Mouse (Mus musculus): ENCODE measurements around the gene Nosip. TPM values are rescaled to one million over a fixed set of nuclear protein-coding genes. Genes with fewer than 3 reads are reported as not detected.
"Not testable (repeated sequence)": the region's sequence is repeated elsewhere in the genome, so short reads cannot be mapped to it uniquely, and the experiment has no call there.

Nosip gene
- polyA plus RNA-seq, 1 experiment from 2014 or later = 31.5 TPM

DNA sequence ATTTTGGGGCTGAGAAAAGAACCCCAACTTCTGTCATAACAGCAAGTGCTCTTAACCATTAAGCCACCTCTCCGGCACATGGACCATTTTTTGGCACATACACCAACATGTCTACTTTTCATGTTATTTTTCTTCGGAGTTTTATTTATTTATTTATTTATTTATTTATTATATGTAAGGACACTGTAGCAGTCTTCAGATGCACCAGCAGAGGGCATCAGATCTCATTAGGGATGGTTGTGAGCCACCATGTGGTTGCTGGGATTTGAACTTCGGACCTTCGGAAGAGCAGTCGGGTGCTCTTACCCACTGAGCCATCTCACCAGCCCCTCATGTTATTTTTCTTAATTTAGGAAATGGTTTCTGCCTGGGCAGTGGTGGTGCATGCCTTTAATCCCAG lies 38.5 kb upstream of the Nosip start:
- H3K4me2 ChIP-seq; H3K27ac ChIP-seq; ATAC-seq (ENCODE audit: low read depth); DNase-seq; H3K4me3 ChIP-seq (replicated peaks); H3K9me3 ChIP-seq (replicated peaks); H3K9ac ChIP-seq: not testable (repeated sequence)
- H3K4me1 ChIP-seq (replicated peaks) = peaks cover 27% of the 10 kb centered on the region
- peaks cover 15% of the 10 kb centered on the region for H3K36me3 ChIP-seq
- WGBS (ENCODE audit: insufficient replicate concordance) = 59% methylated on average over 5 of the region's 5 CpGs
- H3K27me3 ChIP-seq = peaks cover 25% of the 10 kb centered on the region

DNA sequence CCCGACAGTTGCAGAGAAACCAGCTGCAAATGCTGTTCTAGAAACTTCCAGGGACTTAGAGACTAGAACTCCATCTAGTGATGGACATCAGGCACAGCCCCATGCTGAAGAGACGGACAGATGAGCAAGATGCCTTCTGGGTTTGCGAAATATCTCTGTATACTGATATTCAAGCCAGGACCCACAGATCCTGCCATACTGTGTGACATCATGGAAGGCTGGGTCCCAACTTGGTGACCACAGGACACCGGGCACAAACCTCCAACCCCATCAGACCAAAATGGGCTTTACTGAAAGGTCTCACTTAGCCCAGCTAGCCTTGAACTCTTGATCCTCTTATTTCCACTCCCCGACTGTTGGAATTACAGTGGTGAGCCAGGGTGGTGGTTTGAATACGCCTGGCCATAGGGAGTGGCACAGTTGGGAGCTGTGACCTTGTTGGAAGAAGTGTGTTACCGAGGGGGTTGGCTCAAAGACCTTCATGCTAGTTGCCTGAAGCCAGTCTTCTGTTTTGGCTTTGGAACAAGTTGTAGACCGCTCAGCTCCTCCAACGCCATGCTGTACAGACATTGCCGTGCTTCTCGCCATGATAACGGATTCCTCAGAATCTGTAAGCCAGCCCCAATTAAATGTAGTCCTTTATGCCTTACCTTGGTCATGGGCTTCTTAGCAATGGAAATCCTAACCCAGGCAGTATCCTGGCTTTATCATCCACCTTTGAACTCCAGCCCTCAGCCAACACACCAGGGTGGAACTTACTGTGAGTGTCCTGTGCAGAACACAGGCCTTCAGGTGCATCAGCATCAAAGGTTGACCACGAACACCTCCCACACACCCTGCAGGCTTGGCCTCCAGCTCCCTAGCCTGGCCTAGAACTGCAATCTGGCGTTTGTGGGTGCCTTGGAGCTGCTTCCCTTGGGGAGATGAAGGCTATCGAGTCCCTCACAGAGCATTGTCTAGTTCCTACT lies 37.7 kb upstream of the Nosip start:
- no peak overlapping the region for H3K9ac ChIP-seq
- peaks cover 17% of the 10 kb centered on the region for H3K27me3 ChIP-seq
- no peak overlapping the region for H3K27ac ChIP-seq
- H3K9me3 ChIP-seq (replicated peaks) = no peaks in the 10 kb centered on the region
- ATAC-seq (ENCODE audit: low read depth) (no peak), DNase-seq (no peak)
- WGBS (ENCODE audit: insufficient replicate concordance) = 67% methylated on average over 15 of the region's 15 CpGs
- peaks cover 23% of the 10 kb centered on the region for H3K36me3 ChIP-seq
- no peak overlapping the region for H3K4me2 ChIP-seq
- H3K4me3 ChIP-seq (replicated peaks) = no peak overlapping the region
- peaks cover 18% of the 10 kb centered on the region for H3K4me1 ChIP-seq (replicated peaks)

DNA sequence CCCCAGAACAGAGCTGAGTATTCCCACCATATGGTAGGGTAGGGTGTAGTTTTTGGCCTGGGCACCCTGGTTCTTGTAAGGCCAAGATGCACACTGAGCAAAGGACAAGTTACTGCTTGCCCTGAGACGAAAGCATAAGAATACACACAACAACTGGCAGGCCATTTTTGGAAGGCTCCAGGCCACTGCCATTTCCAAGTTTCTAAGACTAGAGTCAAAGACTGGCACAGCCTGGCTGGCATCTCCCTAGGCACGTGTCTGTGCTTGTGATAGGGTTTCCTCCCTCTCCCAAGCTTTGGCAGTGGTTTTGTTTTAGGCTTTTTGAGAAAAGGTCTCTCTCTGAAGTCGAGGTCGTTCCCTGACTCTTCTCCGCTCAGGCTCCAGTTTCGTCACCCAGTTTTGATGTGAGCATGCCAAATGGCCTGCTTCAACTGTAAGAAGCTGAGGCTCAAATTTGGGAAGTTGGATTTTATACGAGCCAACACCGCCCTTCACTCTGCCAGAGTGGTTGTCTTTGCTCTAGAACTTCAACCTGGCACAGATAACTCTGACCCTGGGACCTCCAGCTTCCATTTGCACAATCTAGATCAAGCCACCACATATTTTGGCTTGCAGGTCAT lies 36.5 kb upstream of the Nosip start:
- Histone ChIP-seq H3K4me1 (replicated peaks) (peaks cover 18% of the 10 kb centered on the region), H3K27ac (0 out of 2 replicates have a peak overlapping the region, but pooled peaks have one; percentile 10), H3K27me3 (peaks cover 6% of the 10 kb centered on the region; the same call in 1 of the 2 replicates), H3K4me2 (no peak overlapping the region), H3K9ac (no peak overlapping the region), H3K36me3 (peaks cover 35% of the 10 kb centered on the region), H3K9me3 (replicated peaks) (no peaks in the 10 kb centered on the region), H3K4me3 (replicated peaks) (no peak overlapping the region)
- ATAC-seq (ENCODE audit: low read depth) (no peak), DNase-seq (no peak)
- 57% methylated on average over 8 of the region's 8 CpGs for whole genome bisulfite sequencing (ENCODE audit: insufficient replicate concordance)

DNA sequence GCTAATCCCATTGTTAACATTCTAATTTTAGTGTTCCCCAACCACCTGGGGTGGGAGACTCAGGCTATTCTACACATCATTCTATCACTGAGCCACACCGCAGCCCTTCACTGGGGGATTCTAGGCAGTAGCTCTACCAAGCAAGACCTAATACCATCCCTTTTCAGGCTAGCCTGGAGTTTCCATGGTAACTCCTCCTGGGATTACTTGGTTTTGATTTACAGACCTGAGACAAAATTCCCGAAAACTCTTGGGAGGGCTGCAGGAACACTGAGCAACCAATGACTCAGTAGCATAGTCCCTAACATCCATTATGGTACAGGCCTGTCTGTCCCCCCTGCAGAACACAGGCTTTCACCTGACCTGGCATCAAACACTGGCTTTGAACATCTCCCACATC lies 36.0 kb upstream of the Nosip start:
- Histone ChIP-seq H3K36me3 (peaks cover 40% of the 10 kb centered on the region), H3K4me1 (replicated peaks) (peaks cover 18% of the 10 kb centered on the region), H3K9me3 (replicated peaks) (no peaks in the 10 kb centered on the region), H3K27ac (no peak overlapping the region), H3K27me3 (0 out of 2 replicates have a peak, but pooled peaks cover under 1% of the 10 kb centered on the region), H3K4me2 (no peak overlapping the region), H3K4me3 (replicated peaks) (no peak overlapping the region), H3K9ac (no peak overlapping the region)
- DNase-seq = no peak
- ATAC-seq (ENCODE audit: low read depth) = no peak
- 72% methylated on average over 2 of the region's 2 CpGs for WGBS (ENCODE audit: insufficient replicate concordance)

DNA sequence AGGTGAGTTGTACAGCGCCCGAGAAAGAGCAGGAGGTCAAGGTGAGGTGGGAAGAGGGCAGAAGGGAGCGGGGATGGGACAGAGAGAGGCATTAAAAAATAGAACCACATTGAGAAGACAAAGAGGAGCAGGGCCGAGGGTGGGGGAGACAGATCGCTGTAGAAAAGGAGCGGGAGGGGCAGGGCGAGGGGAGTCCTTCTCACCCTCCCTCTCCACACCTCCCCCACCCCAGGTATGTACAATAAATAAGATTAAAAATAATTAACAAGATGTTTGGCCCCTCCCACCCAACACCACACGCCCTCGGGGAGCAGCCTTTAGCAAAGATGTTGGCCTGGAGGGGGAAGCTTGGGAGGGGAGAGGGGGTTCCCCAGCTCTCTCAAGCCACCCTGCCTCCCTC lies 34.5 kb upstream of the Nosip start:
- no peak overlapping the region for H3K4me2 ChIP-seq
- DNase-seq (no peak), ATAC-seq (ENCODE audit: low read depth) (no peak; the same call in 1 of the 2 replicates)
- H3K36me3 ChIP-seq = peaks cover 55% of the 10 kb centered on the region
- H3K9me3 ChIP-seq (replicated peaks) = no peaks in the 10 kb centered on the region
- no peak overlapping the region for H3K9ac ChIP-seq
- no peak overlapping the region for H3K27ac ChIP-seq
- H3K4me1 ChIP-seq (replicated peaks) = peaks cover 18% of the 10 kb centered on the region
- H3K4me3 ChIP-seq (replicated peaks) = no peak overlapping the region
- 79% methylated on average over 9 of the region's 9 CpGs for WGBS (ENCODE audit: insufficient replicate concordance)
- H3K27me3 ChIP-seq = no peaks in the 10 kb centered on the region

DNA sequence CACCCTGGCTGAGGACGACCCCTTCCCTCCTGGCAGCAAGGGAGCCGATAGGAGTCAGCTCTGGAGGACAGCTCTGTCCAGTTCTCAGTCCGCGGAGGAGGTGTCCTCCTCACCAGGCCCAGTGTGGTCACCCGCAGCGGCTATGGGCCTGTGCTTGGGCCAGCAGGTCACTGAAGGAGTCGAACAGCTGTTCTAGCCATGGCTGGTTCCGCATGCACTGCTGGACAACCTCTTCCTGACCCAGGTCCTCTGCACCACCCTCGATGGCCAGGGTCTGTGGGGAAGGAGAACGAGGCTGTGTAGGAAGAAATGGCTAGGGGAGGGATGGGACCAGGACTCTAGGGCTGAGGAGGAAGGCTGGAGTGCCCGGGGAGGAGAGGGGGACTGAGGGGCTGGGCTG lies 33.9 kb upstream of the Nosip start:
- Histone ChIP-seq H3K4me3 (replicated peaks) (no peak overlapping the region), H3K27ac (no peak overlapping the region), H3K36me3 (peaks cover 61% of the 10 kb centered on the region), H3K4me2 (no peak overlapping the region), H3K9me3 (replicated peaks) (no peaks in the 10 kb centered on the region), H3K27me3 (no peaks in the 10 kb centered on the region), H3K9ac (no peak overlapping the region), H3K4me1 (replicated peaks) (peaks cover 18% of the 10 kb centered on the region)
- DNase-seq (no peak), ATAC-seq (ENCODE audit: low read depth) (no peak)
- 84% methylated on average over 11 of the region's 11 CpGs for WGBS (ENCODE audit: insufficient replicate concordance)

DNA sequence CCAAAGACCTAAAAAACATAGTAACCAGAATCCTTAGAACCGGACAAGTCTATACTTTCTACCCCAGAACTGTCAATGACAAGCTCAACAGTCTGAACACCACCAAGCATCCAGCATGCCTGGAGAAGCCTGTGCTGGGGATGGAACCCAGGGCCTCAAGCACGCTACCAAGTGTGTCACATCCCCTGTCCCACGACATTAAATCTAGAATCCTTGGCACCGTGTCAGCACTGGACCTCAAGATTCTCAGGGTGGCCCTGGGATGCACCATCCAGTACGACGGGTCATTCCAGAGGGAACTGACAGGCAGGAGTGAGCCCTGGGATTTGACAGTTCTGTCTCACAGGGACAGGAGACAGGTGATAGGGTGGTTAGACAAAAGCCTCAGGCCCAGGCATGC lies 32.2 kb upstream of the Nosip start:
- DNase-seq (no peak), ATAC-seq (ENCODE audit: low read depth) (no peak)
- H3K4me1 ChIP-seq (replicated peaks) = peaks cover 14% of the 10 kb centered on the region
- H3K36me3 ChIP-seq = peaks cover 78% of the 10 kb centered on the region
- no peak overlapping the region for H3K9ac ChIP-seq
- 81% methylated on average over 6 of the region's 6 CpGs for WGBS (ENCODE audit: insufficient replicate concordance)
- H3K27ac ChIP-seq = no peak overlapping the region
- no peak overlapping the region for H3K4me3 ChIP-seq (replicated peaks)
- H3K4me2 ChIP-seq = no peak overlapping the region
- no peaks in the 10 kb centered on the region for H3K27me3 ChIP-seq
- no peaks in the 10 kb centered on the region for H3K9me3 ChIP-seq (replicated peaks)

DNA sequence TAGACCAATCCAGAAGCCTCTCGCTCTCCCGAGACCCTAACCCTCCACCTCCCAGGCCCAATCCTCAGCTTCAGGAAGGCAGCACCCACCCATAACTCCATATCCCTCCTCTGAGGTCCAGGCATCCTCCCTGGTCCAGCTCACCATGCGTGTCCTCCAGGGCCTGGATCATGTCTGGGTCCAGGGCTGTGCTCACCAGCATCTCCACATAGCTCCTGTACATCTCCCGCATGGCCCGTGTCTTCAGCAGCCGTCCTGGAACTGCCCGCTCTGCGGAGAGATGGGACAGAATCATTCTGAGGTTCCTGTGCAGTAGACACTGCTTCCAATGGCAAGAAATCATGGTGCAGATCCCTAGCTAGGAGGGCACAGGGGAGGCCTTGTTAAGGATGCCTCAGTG lies 31.4 kb upstream of the Nosip start:
- DNase-seq = no peak
- Histone ChIP-seq H3K27ac (no peak overlapping the region), H3K36me3 (peaks cover 86% of the 10 kb centered on the region), H3K9me3 (replicated peaks) (no peaks in the 10 kb centered on the region), H3K27me3 (no peaks in the 10 kb centered on the region), H3K4me1 (replicated peaks) (peaks cover 12% of the 10 kb centered on the region), H3K9ac (no peak overlapping the region), H3K4me3 (replicated peaks) (no peak overlapping the region), H3K4me2 (no peak overlapping the region)
- ATAC-seq (ENCODE audit: low read depth) = no peak
- 86% methylated on average over 8 of the region's 8 CpGs for WGBS (ENCODE audit: insufficient replicate concordance)

DNA sequence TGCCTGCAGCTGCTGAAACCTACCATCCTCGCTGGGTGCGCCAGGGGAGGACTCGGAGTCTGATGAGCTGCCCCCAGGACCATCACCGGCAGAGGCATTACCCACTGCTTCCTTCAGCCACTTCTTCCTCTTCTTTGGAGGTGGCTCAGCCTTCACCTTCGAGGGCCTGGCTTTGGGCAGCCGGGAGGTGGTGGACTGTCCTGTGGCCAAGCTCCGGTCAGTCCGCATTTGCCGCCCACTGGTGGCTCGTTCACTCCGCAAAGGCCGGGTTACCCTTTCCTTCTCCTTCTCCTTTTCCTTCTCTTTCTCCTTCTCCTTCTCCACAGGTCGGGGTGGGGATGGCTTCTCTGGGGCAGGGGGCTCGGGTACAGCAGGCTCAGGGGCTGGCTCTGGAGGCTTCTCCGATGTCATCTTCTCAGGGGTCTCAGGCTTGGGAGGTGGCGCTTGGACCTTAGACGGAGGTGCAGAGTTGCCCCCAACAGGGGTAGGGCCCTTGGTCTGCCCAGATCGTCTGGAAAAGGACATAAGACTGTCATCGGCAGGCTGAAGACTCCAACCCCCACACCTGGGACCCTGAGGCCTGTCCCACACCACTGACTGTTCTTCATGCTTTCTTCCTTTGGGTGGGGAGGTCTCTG lies 28.4 kb upstream of the Nosip start:
- no peak for DNase-seq
- Histone ChIP-seq H3K36me3 (peaks cover 95% of the 10 kb centered on the region), H3K4me1 (replicated peaks) (peaks cover 4% of the 10 kb centered on the region; the same call in 1 of the 2 replicates), H3K4me3 (replicated peaks) (no peak overlapping the region), H3K27me3 (no peaks in the 10 kb centered on the region), H3K4me2 (no peak overlapping the region), H3K9ac (no peak overlapping the region), H3K27ac (no peak overlapping the region), H3K9me3 (replicated peaks) (no peaks in the 10 kb centered on the region)
- WGBS (ENCODE audit: insufficient replicate concordance) = 87% methylated on average over 19 of the region's 19 CpGs
- no peak for ATAC-seq (ENCODE audit: low read depth)

DNA sequence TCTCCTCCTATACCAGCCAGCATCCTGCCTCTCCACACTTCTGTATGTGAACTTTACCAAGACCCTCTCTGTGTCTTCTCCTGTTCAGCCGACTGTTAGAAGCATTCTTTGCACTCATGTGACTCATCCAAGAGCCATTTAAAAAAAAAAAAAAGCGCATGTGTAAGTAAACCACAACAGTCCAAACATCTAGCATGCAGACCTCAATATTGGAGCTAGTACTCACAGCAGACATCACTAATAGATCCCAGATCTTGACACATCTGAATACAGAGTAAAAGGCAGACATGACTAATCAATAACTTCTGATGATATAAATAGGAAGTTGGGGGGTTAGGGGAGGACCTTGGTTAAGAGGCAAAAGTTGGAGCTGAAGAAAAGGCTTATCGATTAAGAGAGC lies 26.6 kb upstream of the Nosip start:
- Histone ChIP-seq H3K4me3 (replicated peaks) (no peak overlapping the region), H3K9me3 (replicated peaks) (no peaks in the 10 kb centered on the region), H3K4me1 (replicated peaks) (peaks cover 4% of the 10 kb centered on the region; the same call in 1 of the 2 replicates), H3K9ac (no peak overlapping the region), H3K4me2 (no peak overlapping the region), H3K36me3 (peaks cover 95% of the 10 kb centered on the region), H3K27me3 (no peaks in the 10 kb centered on the region), H3K27ac (no peak overlapping the region)
- no peak for ATAC-seq (ENCODE audit: low read depth)
- no peak for DNase-seq
- WGBS (ENCODE audit: insufficient replicate concordance) = 77% methylated on average over 3 of the region's 3 CpGs

DNA sequence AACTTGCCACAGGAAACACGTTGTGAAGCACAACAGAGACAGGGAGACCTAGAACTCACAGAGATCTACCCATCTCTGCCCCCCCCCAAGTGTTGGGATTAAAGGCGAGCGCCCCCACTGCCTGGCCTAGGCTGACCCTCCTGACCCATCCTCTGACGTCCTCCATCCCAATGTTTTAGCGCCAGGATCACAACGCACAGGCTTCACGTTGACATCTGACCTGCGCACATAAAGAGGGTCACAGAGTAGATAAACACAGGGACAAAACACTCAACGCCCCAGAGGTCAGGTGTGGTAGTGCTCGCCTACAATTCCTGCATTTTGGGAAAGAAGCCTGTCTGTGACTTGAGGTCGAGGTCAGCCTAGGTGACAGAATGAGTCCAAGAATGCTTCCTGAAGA lies 25.5 kb upstream of the Nosip start:
- Histone ChIP-seq H3K9ac (no peak overlapping the region), H3K4me1 (replicated peaks) (peaks cover 4% of the 10 kb centered on the region; the same call in 1 of the 2 replicates), H3K27me3 (no peaks in the 10 kb centered on the region), H3K9me3 (replicated peaks) (no peaks in the 10 kb centered on the region), H3K27ac (no peak overlapping the region), H3K4me3 (replicated peaks) (no peak overlapping the region), H3K36me3 (peaks cover 94% of the 10 kb centered on the region), H3K4me2 (no peak overlapping the region)
- DNase-seq (no peak), ATAC-seq (ENCODE audit: low read depth) (no peak)
- WGBS (ENCODE audit: insufficient replicate concordance) = 79% methylated on average over 11 of the region's 11 CpGs

Measured in liver, embryonic 13.5 days (tissue).